Mouse (Mus musculus) midbrain, embryonic 16.5 days (tissue): Measurements from ENCODE around the gene Pcnp. TPM values are rescaled to one million over a fixed set of nuclear protein-coding genes. Genes with fewer than 3 reads are reported as not detected.

ENCODE experiments used
- ATAC-seq: fragments of 200-750 bp; cut with Nextera tagmentation; 2 replicates; pipeline ENCODE4 v1.8.0; 2017; ENCODE audit warnings: moderate TSS enrichment
- H3K27ac ChIP-seq: fragments of 300-500 bp; sonication (generic); 2 replicates; pipeline ENCODE4 v1.5.1; 2014; ENCODE audit warnings: mild to moderate bottlenecking, low read length, mixed read lengths
- H3K27me3 ChIP-seq: fragments of 300-500 bp; sonication (generic); 2 replicates; pipeline ENCODE4 v1.6.1; 2014; ENCODE audit warnings: low read depth, low read length, mixed read lengths; ENCODE audit not compliant: control insufficient read depth, insufficient read depth
- H3K36me3 ChIP-seq: fragments of 300-500 bp; sonication (generic); 2 replicates; pipeline ENCODE4 v1.6.1; 2014; ENCODE audit warnings: mild to moderate bottlenecking, low read length, moderate library complexity, mixed read lengths; ENCODE audit not compliant: control insufficient read depth, insufficient read depth
- H3K4me1 ChIP-seq: fragments of 300-500 bp; sonication (generic); 2 replicates; pipeline ENCODE4 v1.6.1; 2014; ENCODE audit warnings: mild to moderate bottlenecking, low read length, mixed read lengths; ENCODE audit not compliant: control insufficient read depth, insufficient read depth
- H3K4me2 ChIP-seq: fragments of 300-500 bp; sonication (generic); 2 replicates; pipeline ENCODE4 v1.6.1; 2014; ENCODE audit warnings: mild to moderate bottlenecking, low read length, mixed read lengths
- H3K4me3 ChIP-seq: fragments of 300-500 bp; sonication (generic); 2 replicates; pipeline ENCODE4 v1.5.1; 2014; ENCODE audit warnings: low read depth, mild to moderate bottlenecking, low read length, moderate library complexity, mixed read lengths
- H3K9ac ChIP-seq: fragments of 300-500 bp; sonication (generic); 2 replicates; pipeline ENCODE4 v1.6.1; 2014; ENCODE audit warnings: low read depth, low read length, mixed read lengths
- H3K9me3 ChIP-seq: fragments of 300-500 bp; sonication (generic); replicated peaks from 2 replicates; pipeline ENCODE4 v1.6.1; 2014; ENCODE audit warnings: mild to moderate bottlenecking, low read length, mixed read lengths; ENCODE audit not compliant: control insufficient read depth, poor library complexity, severe bottlenecking
- WGBS: fragments of 180-500 bp; shearing (Covaris S2); extraction: QIAGEN DNeasy Blood & Tissue Kit; methylation state at CpG from one replicate; pipeline ENCODE4 v1.1.7; 2014; 5-methylcytosine and 5-hydroxymethylcytosine counted together
- polyA plus RNA-seq: library from polyadenylated mRNA; unstranded; fragments of >200 nt; fragmentation: Nextera tagmentation; extraction: Ambion mirVana; gene quantifications from 2 replicates; pipeline ENCODE4 v1.2.1, GENCODE M21; 2015

The Pcnp gene
- polyA plus RNA-seq, 1 experiment from 2014 or later: 216 TPM

DNA sequence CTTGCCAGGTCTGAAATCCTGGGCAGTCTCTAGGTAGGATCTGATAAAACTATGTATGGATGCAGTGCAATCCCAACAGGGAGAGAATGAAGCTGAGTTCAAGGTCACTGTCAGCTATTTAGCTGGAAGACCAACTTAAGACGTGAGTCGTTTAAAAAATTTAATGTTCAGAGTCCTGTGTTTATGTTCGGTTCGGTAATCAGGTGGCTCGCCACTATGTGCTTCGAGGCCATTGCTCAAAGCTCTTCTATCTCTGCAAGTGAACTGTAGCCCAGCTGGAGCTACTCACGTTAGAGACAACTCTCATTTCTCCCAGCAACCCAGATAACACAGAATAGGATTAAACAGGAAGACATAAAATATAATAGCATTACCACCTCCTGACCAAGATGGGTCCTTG is 15.5 kb downstream of the Pcnp start:
- Histone ChIP-seq H3K9ac (no peak overlapping the region), H3K4me1 (no peaks in the 10 kb centered on the region), H3K27me3 (no peaks in the 10 kb centered on the region), H3K4me2 (no peak overlapping the region), H3K27ac (no peak overlapping the region), H3K4me3 (no peak overlapping the region), H3K36me3 (peaks cover 16% of the 10 kb centered on the region), H3K9me3 (no peaks in the 10 kb centered on the region)
- ATAC-seq: no peak
- 84% methylated on average over 7 of the region's 7 CpGs for WGBS

DNA sequence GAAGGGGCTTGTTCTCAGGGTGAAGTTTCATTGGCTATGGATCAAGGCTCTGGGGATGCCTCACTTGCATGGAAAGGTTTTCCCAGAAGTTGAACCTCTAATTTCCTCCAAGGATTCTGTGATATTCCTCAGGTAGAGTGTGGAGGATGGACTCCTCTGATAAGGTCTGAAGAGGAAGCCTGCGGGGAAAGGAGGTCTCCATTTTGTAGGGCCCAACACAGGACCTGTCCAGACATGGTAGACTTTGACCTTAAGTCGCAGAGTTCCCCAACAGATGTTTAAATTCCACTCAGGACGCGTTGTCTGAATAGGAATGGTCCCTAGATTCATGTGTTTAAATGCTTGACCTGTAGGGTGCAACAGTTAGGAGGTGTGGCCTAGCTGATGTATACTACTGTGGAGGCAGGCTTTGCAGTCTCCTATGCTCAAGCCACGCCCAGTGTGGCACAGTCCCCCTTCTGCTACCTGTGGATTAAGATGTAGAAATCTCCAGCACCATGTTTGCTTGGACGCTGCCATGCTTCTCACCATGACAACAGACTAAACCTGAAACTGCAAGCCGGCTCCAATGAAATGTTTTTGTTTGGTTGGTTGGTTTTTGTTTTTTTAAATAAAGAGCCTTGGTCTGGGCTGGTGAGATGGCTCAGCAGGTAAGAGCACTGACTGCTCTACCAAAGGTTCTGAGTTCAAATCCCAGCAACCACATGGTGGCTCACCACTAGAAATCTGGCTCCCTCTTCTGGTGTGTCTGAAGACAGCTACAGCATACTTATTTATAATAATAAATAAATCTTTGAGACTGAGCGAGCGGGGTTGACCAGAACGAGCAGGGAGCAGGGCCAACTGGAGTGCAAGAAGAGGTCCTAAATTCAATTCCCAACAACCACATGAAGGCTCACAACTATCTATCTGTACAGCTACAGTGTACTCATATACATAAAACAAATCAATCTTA is 16.5 kb downstream of the Pcnp start:
- Histone ChIP-seq H3K9ac (no peak overlapping the region), H3K4me1 (no peaks in the 10 kb centered on the region), H3K27ac (no peak overlapping the region), H3K9me3 (no peaks in the 10 kb centered on the region), H3K4me3 (no peak overlapping the region), H3K36me3 (peaks cover 17% of the 10 kb centered on the region), H3K4me2 (no peak overlapping the region), H3K27me3 (no peaks in the 10 kb centered on the region)
- WGBS: 92% methylated on average over 10 of the region's 10 CpGs
- peak; percentile 43; the same call in 1 of the 2 replicates for ATAC-seq

DNA sequence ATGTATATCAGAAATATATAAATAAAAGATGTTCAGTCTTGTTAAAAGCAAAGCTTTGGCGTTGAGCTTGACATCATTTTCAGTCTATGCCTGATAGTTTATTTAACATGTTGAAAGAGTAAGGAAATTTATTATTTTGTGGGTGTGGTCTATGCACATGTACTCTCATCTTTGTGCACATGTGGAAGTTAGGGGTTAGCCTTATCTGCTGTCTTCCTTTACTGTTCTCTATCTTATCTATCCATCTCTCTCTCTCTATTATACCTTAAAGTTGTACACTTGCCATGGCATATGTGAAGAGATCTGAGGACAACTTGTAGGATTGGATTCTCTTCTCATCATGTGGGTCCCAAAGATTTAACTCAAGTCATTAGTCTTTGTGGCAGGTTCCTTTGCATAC is 20.7 kb downstream of the Pcnp start:
- Histone ChIP-seq H3K36me3 (peaks cover 25% of the 10 kb centered on the region), H3K4me1 (no peaks in the 10 kb centered on the region), H3K9ac (no peak overlapping the region), H3K27me3 (no peaks in the 10 kb centered on the region), H3K4me3 (no peak overlapping the region), H3K9me3 (no peaks in the 10 kb centered on the region), H3K27ac (no peak overlapping the region), H3K4me2 (no peak overlapping the region)
- 94% methylated on average over 1 of the region's 1 CpGs for WGBS
- no peak for ATAC-seq

DNA sequence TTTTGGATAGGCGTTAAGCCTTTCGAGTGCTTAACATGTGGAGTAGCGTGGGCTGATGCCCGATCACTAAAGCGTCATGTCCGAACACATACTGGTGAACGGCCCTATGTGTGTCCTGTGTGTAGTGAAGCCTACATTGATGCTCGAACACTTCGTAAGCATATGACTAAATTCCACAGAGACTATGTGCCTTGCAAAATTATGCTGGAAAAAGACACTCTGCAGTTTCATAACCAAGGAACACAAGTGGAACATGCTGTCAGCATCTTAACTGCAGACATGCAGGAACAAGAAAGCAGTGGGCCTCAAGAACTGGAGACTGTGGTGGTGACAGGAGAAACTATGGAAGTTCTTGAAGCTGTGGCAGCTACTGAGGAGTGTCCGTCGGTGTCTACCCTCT is 22.7 kb downstream of the Pcnp start:
- peaks cover 25% of the 10 kb centered on the region for H3K36me3 ChIP-seq
- H3K9me3 ChIP-seq: no peaks in the 10 kb centered on the region
- no peak for ATAC-seq
- H3K4me1 ChIP-seq: no peaks in the 10 kb centered on the region
- H3K4me2 ChIP-seq: no peak overlapping the region
- no peak overlapping the region for H3K27ac ChIP-seq
- no peak overlapping the region for H3K4me3 ChIP-seq
- no peak overlapping the region for H3K9ac ChIP-seq
- 96% methylated on average over 11 of the region's 11 CpGs for WGBS
- no peaks in the 10 kb centered on the region for H3K27me3 ChIP-seq

DNA sequence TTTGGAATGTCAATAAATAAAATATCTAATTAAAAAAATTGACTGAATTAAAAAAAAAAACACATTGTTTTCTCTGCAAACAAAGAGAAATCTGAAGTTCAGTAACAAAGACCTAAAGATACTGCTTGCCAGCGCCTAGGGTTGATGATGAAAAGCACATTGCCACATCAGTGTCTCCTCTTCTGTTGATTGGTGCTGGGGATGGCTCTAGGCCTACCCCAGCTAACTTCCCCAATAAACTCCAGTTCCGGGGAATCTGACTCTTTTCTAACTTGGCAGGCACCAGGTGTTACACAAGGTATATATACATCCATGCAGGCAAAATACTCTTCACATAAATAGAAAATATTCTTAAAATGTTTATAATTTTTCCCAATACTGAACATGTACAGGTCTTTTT is 35.3 kb downstream of the Pcnp start:
- no peak for ATAC-seq
- H3K4me3 ChIP-seq: no peak overlapping the region
- 97% methylated on average over 2 of the region's 2 CpGs for WGBS

DNA sequence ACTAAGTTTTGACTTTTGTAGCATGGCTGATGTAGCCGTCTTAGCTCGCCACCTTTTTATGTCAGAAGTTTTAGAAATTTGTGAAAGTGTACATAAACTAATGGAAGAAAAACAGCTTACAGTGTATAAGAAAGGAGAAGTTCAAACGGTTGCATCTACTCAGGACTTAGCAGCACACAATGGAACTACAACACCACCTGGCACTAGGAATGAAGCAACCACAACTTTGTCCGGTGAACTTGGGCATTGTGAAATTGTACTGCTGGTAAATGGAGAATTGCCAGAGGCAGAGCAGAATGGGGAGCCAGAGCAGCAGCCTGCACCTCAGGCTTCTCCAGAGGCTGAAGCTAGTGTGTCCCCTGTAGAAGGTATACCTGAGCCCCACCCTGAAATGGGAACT is 39.2 kb downstream of the Pcnp start:
- no peak overlapping the region for H3K27ac ChIP-seq
- no peaks in the 10 kb centered on the region for H3K4me1 ChIP-seq
- H3K27me3 ChIP-seq: no peaks in the 10 kb centered on the region
- 96% methylated on average over 4 of the region's 4 CpGs for WGBS
- H3K36me3 ChIP-seq: peaks cover 7% of the 10 kb centered on the region
- H3K4me3 ChIP-seq: no peak overlapping the region
- ATAC-seq: no peak
- H3K9ac ChIP-seq: no peak overlapping the region
- H3K4me2 ChIP-seq: no peak overlapping the region
- no peaks in the 10 kb centered on the region for H3K9me3 ChIP-seq

More for the DNA sequence above, 35.3 kb downstream of the Pcnp start:
- Histone ChIP-seq H3K4me1 (no peaks in the 10 kb centered on the region), H3K9me3 (no peaks in the 10 kb centered on the region), H3K4me2 (no peak overlapping the region), H3K27ac (no peak overlapping the region), H3K36me3 (peaks cover 15% of the 10 kb centered on the region), H3K9ac (no peak overlapping the region), H3K27me3 (no peaks in the 10 kb centered on the region)

DNA sequence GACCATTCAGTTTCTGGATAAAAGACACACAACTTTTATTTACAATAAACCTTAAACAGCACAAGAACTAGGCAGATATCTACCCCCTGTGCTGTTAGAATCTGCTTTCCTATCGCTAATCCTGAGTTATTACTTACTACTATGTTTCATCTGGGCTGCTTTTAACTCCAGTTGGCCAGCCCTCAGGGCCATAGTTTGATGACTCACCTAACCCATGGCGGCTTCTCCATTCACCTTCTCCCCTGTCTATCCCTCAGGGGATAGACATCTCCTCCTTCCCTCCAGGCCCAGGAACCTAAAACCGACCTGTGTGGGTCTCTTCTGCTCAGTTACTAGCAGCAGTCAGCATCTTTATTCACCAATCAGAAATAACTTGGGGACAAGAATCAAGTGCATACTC is 43.5 kb downstream of the Pcnp start:
- no peak overlapping the region for H3K27ac ChIP-seq
- H3K4me3 ChIP-seq: no peak overlapping the region
- WGBS: 94% methylated on average over 3 of the region's 3 CpGs
- H3K9ac ChIP-seq: no peak overlapping the region
- H3K27me3 ChIP-seq: no peaks in the 10 kb centered on the region
- H3K36me3 ChIP-seq: no peaks in the 10 kb centered on the region; the same call in 1 of the 2 replicates
- no peaks in the 10 kb centered on the region for H3K9me3 ChIP-seq
- no peaks in the 10 kb centered on the region for H3K4me1 ChIP-seq
- ATAC-seq: no peak
- no peak overlapping the region for H3K4me2 ChIP-seq

DNA sequence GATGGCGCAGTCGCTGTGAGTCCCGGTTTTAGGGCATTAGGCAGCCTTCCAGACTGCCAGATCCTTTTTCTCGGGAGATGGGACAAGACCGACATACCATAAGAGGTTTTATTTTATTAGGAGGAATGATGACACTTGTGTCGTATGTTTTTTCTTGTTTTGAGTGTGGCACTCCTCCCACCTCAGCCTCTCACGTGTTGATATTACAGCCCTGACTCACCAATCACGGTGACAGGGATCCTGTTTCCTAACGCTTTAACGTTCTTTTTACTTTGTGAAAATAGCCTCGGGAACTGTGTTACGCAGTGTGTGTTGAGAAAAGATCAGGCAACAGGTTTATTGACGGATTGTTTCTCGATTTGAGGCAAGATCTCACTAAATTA is 54.6 kb downstream of the Pcnp start:
- 8% methylated on average over 14 of the region's 14 CpGs for WGBS
- ATAC-seq: no peak
- Histone ChIP-seq H3K4me1 (peaks cover 22% of the 10 kb centered on the region), H3K9ac (peak overlapping the region; percentile 95), H3K27ac (peak overlapping the region; percentile 92), H3K36me3 (peaks cover 15% of the 10 kb centered on the region), H3K9me3 (no peaks in the 10 kb centered on the region), H3K27me3 (no peaks in the 10 kb centered on the region), H3K4me3 (peak overlapping the region; percentile 99), H3K4me2 (peak overlapping the region; percentile 68)

DNA sequence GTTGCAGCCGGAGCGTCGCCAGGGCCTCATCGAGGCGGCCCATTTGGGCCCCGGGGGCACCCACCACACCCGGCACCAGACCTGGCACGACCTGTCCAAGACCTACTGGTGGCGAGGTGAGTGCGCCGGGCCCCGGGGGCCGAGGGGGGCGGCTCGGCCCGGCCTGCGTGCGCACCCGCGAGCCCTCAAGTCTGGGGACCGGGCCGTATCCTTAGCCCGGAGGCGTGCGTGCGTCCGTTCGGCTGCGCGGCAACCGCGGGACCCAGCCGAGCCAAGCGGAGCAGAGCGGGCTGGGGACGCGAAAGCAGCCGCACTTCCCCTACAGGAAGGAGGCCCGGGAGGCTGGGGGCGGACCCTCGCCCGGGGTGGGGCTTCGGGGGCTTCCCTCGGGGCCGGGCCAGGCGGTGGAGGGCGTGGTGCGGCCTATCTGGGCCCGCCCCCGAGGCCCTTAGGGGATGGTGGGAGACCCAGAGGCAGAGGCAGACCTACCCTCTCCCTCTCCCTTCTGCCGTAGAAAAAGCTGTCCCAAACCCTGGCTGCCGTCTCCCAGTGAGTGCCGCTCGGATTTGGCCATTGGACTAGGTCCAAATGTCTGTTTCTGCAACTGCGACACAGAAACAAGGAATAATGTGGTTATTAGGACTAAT is 55.2 kb downstream of the Pcnp start:
- ATAC-seq: peak; percentile 67
- 0% methylated on average over 53 of the region's 55 CpGs for WGBS
- peaks cover 17% of the 10 kb centered on the region for H3K36me3 ChIP-seq

More for the DNA sequence above, 55.2 kb downstream of the Pcnp start:
- Histone ChIP-seq H3K27me3 (no peaks in the 10 kb centered on the region), H3K4me1 (peaks cover 22% of the 10 kb centered on the region), H3K9me3 (no peaks in the 10 kb centered on the region), H3K4me2 (peak overlapping the region; percentile 68), H3K4me3 (peak overlapping the region; percentile 99), H3K9ac (peak overlapping the region; percentile 95), H3K27ac (peak overlapping the region; percentile 92)
